Mouse (Mus musculus) stomach, embryonic 16.5 days (tissue): ENCODE measurements around the gene Zfp64. TPM values are rescaled to one million over a fixed set of nuclear protein-coding genes. Genes with fewer than 3 reads are reported as not detected.

Experiments
- ATAC-seq: fragments of 200-750 bp; cut with Nextera tagmentation; 2 replicates; pipeline ENCODE4 v1.8.0; 2017; ENCODE audit warnings: moderate number of reproducible peaks, moderate TSS enrichment; ENCODE audit not compliant: insufficient read depth, low FRiP score
- H3K27ac ChIP-seq: fragments of 300-500 bp; sonication (generic); 2 replicates; pipeline ENCODE4 v1.5.1; 2014; ENCODE audit warnings: low read length
- H3K27me3 ChIP-seq: fragments of 300-500 bp; sonication (generic); 2 replicates; pipeline ENCODE4 v1.6.1; 2014; ENCODE audit warnings: low read length, control low read depth, mixed read lengths; ENCODE audit not compliant: control insufficient read depth, insufficient read depth
- H3K36me3 ChIP-seq: fragments of 300-500 bp; sonication (generic); 2 replicates; pipeline ENCODE4 v1.6.1; 2014; ENCODE audit warnings: low read length; ENCODE audit not compliant: control insufficient read depth, insufficient read depth
- H3K4me1 ChIP-seq: fragments of 300-500 bp; sonication (generic); 2 replicates; pipeline ENCODE4 v1.6.1; 2014; ENCODE audit warnings: low read length, control low read depth, mixed read lengths; ENCODE audit not compliant: control insufficient read depth, insufficient read depth
- H3K4me2 ChIP-seq: fragments of 300-500 bp; sonication (generic); 2 replicates; pipeline ENCODE4 v1.6.1; 2014; ENCODE audit warnings: low read depth, low read length, mixed read lengths
- H3K4me3 ChIP-seq: fragments of 300-500 bp; sonication (generic); replicated peaks from 2 replicates; pipeline ENCODE4 v1.5.1; 2014; ENCODE audit warnings: mild to moderate bottlenecking, low read length
- H3K9ac ChIP-seq: fragments of 300-500 bp; sonication (generic); 2 replicates; pipeline ENCODE4 v1.6.1; 2014; ENCODE audit warnings: low read length
- H3K9me3 ChIP-seq: fragments of 300-500 bp; sonication (generic); replicated peaks from 2 replicates; pipeline ENCODE4 v1.6.1; 2016; ENCODE audit warnings: low read length, control low read depth; ENCODE audit not compliant: control insufficient read depth
- whole genome bisulfite sequencing: fragments of 180-500 bp; shearing (Covaris S2); extraction: QIAGEN DNeasy Blood & Tissue Kit; methylation state at CpG from one replicate; pipeline ENCODE4 v1.1.7; 2014; 5-methylcytosine and 5-hydroxymethylcytosine counted together
- polyA plus RNA-seq: library from polyadenylated mRNA; unstranded; fragments of >200 nt; fragmentation: Nextera tagmentation; extraction: Ambion mirVana; gene quantifications from 2 replicates; pipeline ENCODE4 v1.2.1, GENCODE M21; 2015

Gene Zfp64
- polyA plus RNA-seq, 1 experiment from 2014 or later = 35.6 TPM

DNA sequence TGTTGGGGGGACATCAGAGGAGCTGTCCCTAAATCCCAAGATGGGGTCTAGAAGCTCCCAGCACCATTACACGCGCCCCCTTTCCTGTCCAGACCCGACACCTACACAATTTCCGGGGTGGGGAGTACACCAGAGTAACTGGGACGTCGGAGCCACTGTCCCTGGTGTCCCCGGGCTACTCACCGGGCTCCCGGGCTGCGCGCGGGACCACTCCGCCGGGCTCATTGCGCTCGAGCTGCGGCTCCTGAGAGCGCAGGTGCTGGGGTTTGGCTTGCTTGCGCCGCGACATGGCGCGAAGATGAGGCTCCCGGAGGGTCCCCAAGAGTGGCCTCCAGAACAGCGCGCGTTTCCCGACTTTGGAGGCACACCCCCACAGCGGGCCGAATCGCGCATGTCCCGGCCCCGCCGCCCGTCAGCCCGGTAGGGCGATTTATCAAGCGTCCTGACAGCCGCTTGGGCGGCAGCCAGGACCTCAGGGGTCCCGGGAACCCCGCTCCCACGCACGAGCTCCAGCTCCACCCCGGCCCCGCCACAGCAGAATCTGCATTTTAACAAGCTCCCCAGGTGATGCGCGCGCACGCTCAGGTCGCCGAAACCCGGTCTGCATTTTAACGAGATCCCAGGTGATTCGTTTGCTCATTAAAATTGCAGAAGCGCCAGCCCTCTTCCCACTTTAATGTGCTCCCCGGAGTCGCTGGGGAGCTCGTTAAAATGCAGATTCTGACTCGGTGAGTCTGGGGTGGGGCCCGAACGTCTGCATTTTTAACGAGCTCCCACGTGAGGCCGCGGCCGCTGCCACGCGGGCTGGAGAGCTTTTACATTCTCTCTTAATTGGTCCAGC, 43.1 kb downstream of the Zfp64 start:
- Histone ChIP-seq H3K27me3 (peaks cover 22% of the 10 kb centered on the region), H3K36me3 (no peaks in the 10 kb centered on the region), H3K27ac (peak overlapping the region; percentile 63), H3K4me2 (peak overlapping the region; percentile 95), H3K9me3 (no peaks in the 10 kb centered on the region), H3K4me1 (peaks cover 8% of the 10 kb centered on the region), H3K4me3 (peak overlapping the region; percentile 59), H3K9ac (peak overlapping the region; percentile 53)
- ATAC-seq = peak; percentile 40; the same call in 1 of the 2 replicates
- WGBS = under 1% methylated on average over 70 of the region's 70 CpGs

DNA sequence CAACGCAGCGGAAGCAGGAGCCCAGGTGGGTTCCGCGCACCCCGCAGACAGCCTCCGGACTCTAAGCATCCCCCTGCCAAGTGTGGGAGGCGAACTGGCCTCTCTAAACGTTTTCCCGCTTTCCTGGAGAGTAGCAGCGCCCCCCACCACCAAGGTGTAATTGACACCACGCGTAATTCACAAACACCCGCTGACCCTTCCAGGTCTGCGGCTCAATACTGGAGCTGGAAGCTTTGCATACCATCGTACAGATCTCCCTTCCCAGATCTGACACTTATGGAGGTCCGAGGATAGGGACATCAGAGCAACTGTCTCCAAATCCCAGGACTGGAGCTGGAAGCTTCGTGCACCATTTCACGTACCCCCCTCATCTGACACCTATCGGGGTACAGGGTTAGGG, 43.9 kb downstream of the Zfp64 start:
- H3K4me3 ChIP-seq = peak overlapping the region; percentile 59
- no peaks in the 10 kb centered on the region for H3K9me3 ChIP-seq
- WGBS = 2% methylated on average over 19 of the region's 19 CpGs
- ATAC-seq = no peak
- H3K27ac ChIP-seq = no peak overlapping the region
- peaks cover 22% of the 10 kb centered on the region for H3K27me3 ChIP-seq
- peaks cover 8% of the 10 kb centered on the region for H3K4me1 ChIP-seq
- peak overlapping the region; percentile 53 for H3K9ac ChIP-seq
- no peaks in the 10 kb centered on the region for H3K36me3 ChIP-seq
- H3K4me2 ChIP-seq = peak overlapping the region; percentile 95

DNA sequence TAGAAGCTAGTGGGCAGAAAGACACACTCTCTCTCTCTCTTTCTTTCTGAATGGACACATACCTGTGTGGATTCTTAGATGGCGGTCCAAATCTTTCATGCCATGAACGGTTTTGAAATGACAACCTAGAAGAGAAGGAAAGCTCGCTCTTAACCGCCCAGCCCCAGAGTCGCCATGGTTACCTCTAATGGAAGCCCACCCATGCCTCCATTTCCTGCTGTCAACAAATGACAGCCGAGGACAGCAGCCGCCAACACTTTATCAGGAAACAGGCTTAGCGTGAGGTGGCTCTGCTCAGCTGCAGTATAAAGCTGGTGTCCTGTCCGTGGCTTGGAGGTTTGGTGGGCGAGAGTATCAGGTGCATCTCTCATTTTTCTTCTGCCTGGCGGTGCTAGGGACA, 49.4 kb downstream of the Zfp64 start:
- Histone ChIP-seq H3K9me3 (no peaks in the 10 kb centered on the region), H3K9ac (no peak overlapping the region), H3K27me3 (peaks cover 6% of the 10 kb centered on the region; the same call in 1 of the 2 replicates), H3K4me2 (no peak overlapping the region), H3K36me3 (no peaks in the 10 kb centered on the region), H3K4me3 (no peak overlapping the region), H3K4me1 (no peaks in the 10 kb centered on the region), H3K27ac (no peak overlapping the region)
- WGBS = 46% methylated on average over 11 of the region's 11 CpGs
- no peak for ATAC-seq

DNA sequence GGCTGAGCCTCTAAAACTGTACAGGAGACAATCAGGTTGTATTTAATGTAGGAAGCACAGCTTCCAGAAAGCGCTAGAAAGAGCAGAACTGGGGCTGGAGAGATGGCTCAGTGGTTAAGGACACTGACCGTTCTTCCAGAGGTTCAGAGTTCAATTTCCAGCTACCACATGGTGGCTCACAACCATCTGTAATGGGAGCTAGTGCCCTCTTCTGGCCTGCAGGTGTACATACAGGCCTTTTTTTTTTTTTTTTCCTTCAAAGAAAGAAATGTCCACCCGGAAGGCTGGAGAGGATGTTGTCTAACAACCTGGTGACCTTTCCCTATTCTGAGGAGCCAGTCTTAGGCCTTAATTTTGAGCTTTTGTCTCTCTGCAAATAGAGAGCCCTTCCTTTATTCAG, 50.5 kb downstream of the Zfp64 start:
- Histone ChIP-seq H3K27me3 (no peaks in the 10 kb centered on the region), H3K9ac (no peak overlapping the region), H3K4me2 (no peak overlapping the region), H3K4me3 (no peak overlapping the region), H3K27ac (no peak overlapping the region), H3K36me3 (no peaks in the 10 kb centered on the region), H3K4me1 (no peaks in the 10 kb centered on the region), H3K9me3 (no peaks in the 10 kb centered on the region)
- WGBS = 76% methylated on average over 3 of the region's 3 CpGs
- ATAC-seq = no peak

- no peaks in the 10 kb centered on the region for H3K4me1 ChIP-seq
- no peaks in the 10 kb centered on the region for H3K36me3 ChIP-seq
- no peak overlapping the region for H3K4me3 ChIP-seq
- H3K27me3 ChIP-seq = no peaks in the 10 kb centered on the region
- H3K27ac ChIP-seq = no peak overlapping the region
- no peaks in the 10 kb centered on the region for H3K9me3 ChIP-seq
- no peak overlapping the region for H3K9ac ChIP-seq
- no peak overlapping the region for H3K4me2 ChIP-seq
- 15% methylated on average over 9 of the region's 9 CpGs for WGBS
- ATAC-seq = no peak
Measured at GRCm38 (mm10) chr2:168904188-168904587, 51.2 kb downstream of the Zfp64 start.

GRCm38 (mm10) chr2:168902634-168903033, 52.8 kb downstream of the Zfp64 start:
- Histone ChIP-seq H3K4me3 (no peak overlapping the region), H3K9ac (no peak overlapping the region), H3K4me1 (no peaks in the 10 kb centered on the region), H3K36me3 (no peaks in the 10 kb centered on the region), H3K9me3 (0 out of 2 replicates have a peak, but pooled peaks cover 2% of the 10 kb centered on the region), H3K27me3 (no peaks in the 10 kb centered on the region), H3K4me2 (no peak overlapping the region), H3K27ac (no peak overlapping the region)
- 19% methylated on average over 8 of the region's 8 CpGs for WGBS
- ATAC-seq = no peak

DNA sequence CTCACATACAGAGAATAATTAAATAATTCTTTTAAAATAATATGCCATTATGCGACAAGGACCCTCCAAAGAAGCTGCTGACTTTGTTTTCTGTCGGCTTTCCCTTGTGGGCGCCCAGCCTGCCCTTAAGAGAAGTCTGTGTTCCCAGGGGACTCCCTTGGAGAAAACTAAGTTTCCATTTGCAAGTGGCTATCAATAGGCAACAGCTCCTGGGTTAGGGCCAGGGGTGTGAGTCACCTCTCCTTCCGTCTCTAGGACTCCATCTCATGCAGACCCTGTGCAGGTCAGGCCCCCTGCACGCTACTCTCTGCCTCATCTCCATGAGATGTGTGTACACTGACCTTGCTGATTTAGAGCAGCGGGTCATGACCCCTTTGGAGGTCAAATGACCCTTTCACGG, 57.5 kb downstream of the Zfp64 start:
- ATAC-seq = no peak
- 73% methylated on average over 7 of the region's 7 CpGs for WGBS

DNA sequence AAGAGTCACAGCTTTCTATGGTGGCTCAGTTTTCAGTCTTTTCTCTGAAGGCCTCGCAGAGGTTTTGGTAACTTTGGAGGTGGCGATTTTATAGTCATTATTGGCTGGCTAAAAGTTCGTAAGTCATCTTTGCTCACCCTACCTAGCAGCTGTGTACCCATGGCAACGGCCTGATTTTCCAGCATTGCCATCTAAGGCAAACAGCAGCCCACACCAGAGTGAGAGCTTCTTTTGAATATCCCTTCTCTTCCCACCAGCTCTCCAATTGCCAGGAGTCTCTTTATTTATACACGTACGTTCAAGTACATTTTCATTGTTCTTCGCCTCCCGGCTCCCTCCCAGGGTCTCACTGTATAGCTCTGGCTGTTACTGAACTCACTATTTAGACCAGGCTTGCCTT, 59.9 kb downstream of the Zfp64 start:
- WGBS = 82% methylated on average over 8 of the region's 8 CpGs
- Histone ChIP-seq H3K4me1 (no peaks in the 10 kb centered on the region), H3K4me2 (no peak overlapping the region), H3K9ac (no peak overlapping the region), H3K36me3 (no peaks in the 10 kb centered on the region), H3K27ac (no peak overlapping the region), H3K4me3 (no peak overlapping the region), H3K27me3 (no peaks in the 10 kb centered on the region), H3K9me3 (0 out of 2 replicates have a peak, but pooled peaks cover 2% of the 10 kb centered on the region)
- ATAC-seq = no peak

More for the DNA sequence above, 57.5 kb downstream of the Zfp64 start:
- Histone ChIP-seq H3K27ac (no peak overlapping the region), H3K4me2 (no peak overlapping the region), H3K27me3 (no peaks in the 10 kb centered on the region), H3K36me3 (no peaks in the 10 kb centered on the region), H3K9me3 (0 out of 2 replicates have a peak, but pooled peaks cover 2% of the 10 kb centered on the region), H3K4me3 (no peak overlapping the region), H3K4me1 (no peaks in the 10 kb centered on the region), H3K9ac (no peak overlapping the region)

DNA sequence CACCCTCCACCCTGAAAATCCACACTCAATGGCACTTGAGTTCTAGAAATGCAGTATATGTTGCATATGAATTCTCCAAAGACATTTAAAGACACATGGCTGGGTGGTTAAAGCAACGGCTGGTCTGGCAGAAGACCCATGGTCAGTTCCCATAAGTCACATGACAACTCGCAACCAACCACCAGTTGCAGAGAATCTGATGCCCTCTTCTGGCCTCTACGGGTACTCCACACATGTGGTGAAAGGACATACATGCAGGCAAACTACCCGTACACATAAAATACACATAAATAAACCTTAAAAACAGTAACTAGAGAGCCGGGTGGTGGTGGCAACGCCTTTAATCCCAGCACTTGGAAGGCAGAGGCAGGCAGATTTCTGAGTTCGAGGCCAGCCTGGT, 60.6 kb downstream of the Zfp64 start:
- Histone ChIP-seq H3K27ac (no peak overlapping the region), H3K9ac (no peak overlapping the region), H3K4me3 (no peak overlapping the region), H3K36me3 (no peaks in the 10 kb centered on the region), H3K4me1 (no peaks in the 10 kb centered on the region), H3K4me2 (no peak overlapping the region), H3K9me3 (0 out of 2 replicates have a peak, but pooled peaks cover 2% of the 10 kb centered on the region), H3K27me3 (no peaks in the 10 kb centered on the region)
- 90% methylated on average over 7 of the region's 7 CpGs for WGBS
- no peak for ATAC-seq
